Mouse (Mus musculus): ENCODE measurements at regions not wholly inside any gene's neighbourhood (a gene's known extent, or its start where the extent isn't known, plus 50 kb on each side); places are given as distances from the start of the nearest gene placed in this dataset.
A peak's percentile ranks its signal among the peaks of the same experiment; 100 is the strongest.

DNA sequence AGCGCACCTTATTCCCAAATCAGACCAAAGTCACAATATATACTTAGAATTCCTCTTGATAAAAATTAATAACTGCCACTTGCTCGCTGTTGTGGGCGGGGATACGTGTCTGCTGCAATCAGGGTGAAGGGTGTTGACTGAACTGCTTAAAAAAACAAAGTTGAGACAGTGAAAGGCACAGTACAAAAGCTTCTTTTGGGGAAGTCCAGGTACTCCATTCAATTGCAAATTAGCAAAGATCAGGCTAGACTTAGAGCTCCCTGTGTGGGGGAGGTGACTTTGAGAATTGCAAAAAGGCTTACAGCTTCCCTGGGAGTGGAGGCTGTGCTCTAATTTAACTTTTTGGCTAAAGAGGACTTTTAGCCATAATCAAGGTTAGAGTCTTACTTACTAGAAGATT is 114.4 kb downstream of the Scgb2b7 start:
- DNase-seq (ENCODE audit: low read depth, low spot score): peak; percentile 58
